Mouse (Mus musculus): ENCODE data around the gene 9130213A22Rik.

9130213A22Rik gene

GRCm38 (mm10) chr11:69074776-69075069 lies 47.7 kb downstream of the 9130213A22Rik start:
- DNase-seq (ENCODE audit: low spot score in 2 of 2): no peak

GRCm38 (mm10) chr11:69073951-69074775 lies 48.2 kb downstream of the 9130213A22Rik start:
- no peak for DNase-seq (ENCODE audit: low spot score in 2 of 2)

- DNase-seq (ENCODE audit: low spot score in 2 of 2): peak; percentile 76 to 89
Observed at GRCm38 (mm10) chr11:69073065-69073888, 49.1 kb downstream of the 9130213A22Rik start.

- no peak for DNase-seq (ENCODE audit: low spot score in 2 of 2)
Observed at GRCm38 (mm10) chr11:69072666-69073064, 49.7 kb downstream of the 9130213A22Rik start.

GRCm38 (mm10) chr11:69072234-69072633 lies 50.2 kb downstream of the 9130213A22Rik start:
- DNase-seq (ENCODE audit: low spot score in 2 of 2): no peak

- DNase-seq (ENCODE audit: low spot score in 2 of 2): no peak
Observed at GRCm38 (mm10) chr11:69071262-69071661, 51.1 kb downstream of the 9130213A22Rik start.

- peak; percentile 92 to 96 for DNase-seq (ENCODE audit: low spot score in 2 of 2)
Observed at GRCm38 (mm10) chr11:69070590-69071222, 51.7 kb downstream of the 9130213A22Rik start, which contains the start of gene Tmem107. Gene Tmem107, plus strand, starts transcription at chr11:69070806.

GRCm38 (mm10) chr11:69070093-69070492 lies 52.3 kb downstream of the 9130213A22Rik start:
- no peak for DNase-seq (ENCODE audit: low spot score in 2 of 2)
